Mouse (Mus musculus) kidney, adult 2 months (tissue): ENCODE measurements around the gene Gm21860. TPM values are rescaled to one million over a fixed set of nuclear protein-coding genes. Genes with fewer than 3 reads are reported as not detected.
A peak's percentile ranks its signal among the peaks of the same experiment; 100 is the strongest.
"Not testable (repeated sequence)": the region's sequence is repeated elsewhere in the genome, so short reads cannot be mapped to it uniquely, and the experiment has no call there.

Source experiments
- DNase-seq: peaks from one replicate; pipeline ENCODE4 v3.0.0; 2021
- H3K27ac ChIP-seq: fragments of 200-500 bp; 2 replicates; pipeline ENCODE4 v1.5.1; 2012; ENCODE audit warnings: low read depth, low read length, control low read depth, inconsistent platforms; ENCODE audit not compliant: insufficient read depth
- H3K27me3 ChIP-seq: fragments of 200-500 bp; replicated peaks from 2 replicates; pipeline ENCODE4 v1.6.1; 2012; ENCODE audit warnings: mild to moderate bottlenecking, moderate library complexity, low read length, inconsistent platforms; ENCODE audit not compliant: control insufficient read depth, insufficient read depth
- H3K36me3 ChIP-seq: fragments of 200-500 bp; 2 replicates; pipeline ENCODE4 v1.6.1; 2012; ENCODE audit warnings: mild to moderate bottlenecking, moderate library complexity, low read length, inconsistent platforms; ENCODE audit not compliant: control insufficient read depth, insufficient read depth
- H3K4me1 ChIP-seq: fragments of 200-500 bp; 2 replicates; pipeline ENCODE4 v1.6.1; 2011; ENCODE audit warnings: low read length; ENCODE audit not compliant: control insufficient read depth, insufficient read depth
- H3K4me3 ChIP-seq: fragments of 200-500 bp; 2 replicates; pipeline ENCODE4 v1.5.1; 2011; ENCODE audit warnings: mild to moderate bottlenecking, low read depth, low read length, control low read depth; ENCODE audit not compliant: insufficient read depth
- CTCF ChIP-seq: fragments of 200-500 bp; conservative IDR thresholded peaks from 2 replicates; pipeline ENCODE4 v1.5.1; 2011; ENCODE audit warnings: low read depth, mild to moderate bottlenecking, control low read depth, low read length, moderate library complexity, mixed read lengths; ENCODE audit not compliant: insufficient read depth, insufficient read length
- POLR2A ChIP-seq: fragments of 200-500 bp; IDR thresholded peaks from one replicate; pipeline ENCODE4 v1.6.1; 2011; ENCODE audit warnings: low read depth, low read length, control low read depth
- WGBS: fragments of 180-500 bp; shearing (Covaris S2); methylation state at CpG from one replicate; pipeline ENCODE4 v1.1.7; 2018; 5-methylcytosine and 5-hydroxymethylcytosine counted together
- polyA plus RNA-seq: library from polyadenylated mRNA; depleted of rRNA; stranded (reverse); fragments of >200 nt; gene quantifications from 2 replicates; pipeline ENCODE4 v1.2.3, GENCODE M21; 2012

The Gm21860 gene
- polyA plus RNA-seq, 1 experiment = not detected

- no peak overlapping the region for H3K27ac ChIP-seq
- H3K27me3 ChIP-seq = no peaks in the 10 kb centered on the region; the same call in 1 of the 2 replicates
- TF ChIP-seq POLR2A (no peak), CTCF (no peak)
- H3K4me3 ChIP-seq = no peak overlapping the region
- H3K36me3 ChIP-seq = peaks cover 18% of the 10 kb centered on the region; the same call in 1 of the 2 replicates
- WGBS = 55% methylated on average over 14 of the region's 14 CpGs
- no peaks in the 10 kb centered on the region for H3K4me1 ChIP-seq
- peak; percentile 42 for DNase-seq
Measured at GRCm38 (mm10) chrY:90740013-90740561, 14.5 kb downstream of the Gm21860 start.

- 49% methylated on average over 11 of the region's 11 CpGs for WGBS
Measured at GRCm38 (mm10) chrY:90739531-90740012, 15.0 kb downstream of the Gm21860 start.

GRCm38 (mm10) chrY:90738841-90739530 lies 15.6 kb downstream of the Gm21860 start:
- H3K27me3 ChIP-seq, H3K27ac ChIP-seq, H3K4me1 ChIP-seq, H3K4me3 ChIP-seq: not testable (repeated sequence)
- H3K36me3 ChIP-seq = peaks cover 15% of the 10 kb centered on the region; the same call in 1 of the 2 replicates
- WGBS = 75% methylated on average over 28 of the region's 28 CpGs
- peak; percentile 40 for DNase-seq

More at GRCm38 (mm10) chrY:90739531-90740012, 15.0 kb downstream of the Gm21860 start:
- H3K36me3 ChIP-seq = peaks cover 17% of the 10 kb centered on the region; the same call in 1 of the 2 replicates
- H3K27me3 ChIP-seq, H3K4me3 ChIP-seq, DNase-seq, H3K4me1 ChIP-seq, H3K27ac ChIP-seq: not testable (repeated sequence)

GRCm38 (mm10) chrY:90738431-90738680 lies 16.3 kb downstream of the Gm21860 start:
- Histone ChIP-seq H3K27ac (no peak overlapping the region), H3K36me3 (peaks cover 15% of the 10 kb centered on the region; the same call in 1 of the 2 replicates), H3K4me3 (no peak overlapping the region), H3K27me3 (no peaks in the 10 kb centered on the region), H3K4me1 (no peaks in the 10 kb centered on the region)
- 83% methylated on average over 1 of the region's 1 CpGs for WGBS
- no peak for TF ChIP-seq POLR2A
- no peak for TF ChIP-seq CTCF
- peak; percentile 10 for DNase-seq

GRCm38 (mm10) chrY:90737606-90738430 lies 16.8 kb downstream of the Gm21860 start:
- 56% methylated on average over 4 of the region's 7 CpGs for WGBS
- H3K4me1 ChIP-seq = no peaks in the 10 kb centered on the region
- H3K36me3 ChIP-seq = peaks cover 15% of the 10 kb centered on the region; the same call in 1 of the 2 replicates
- no peak overlapping the region for H3K4me3 ChIP-seq
- no peak overlapping the region for H3K27ac ChIP-seq
- DNase-seq = no peak
- TF ChIP-seq CTCF (no peak), POLR2A (no peak)
- no peaks in the 10 kb centered on the region for H3K27me3 ChIP-seq

GRCm38 (mm10) chrY:90736217-90737000 lies 18.2 kb downstream of the Gm21860 start:
- H3K27me3 ChIP-seq, DNase-seq, H3K4me3 ChIP-seq, H3K4me1 ChIP-seq, H3K27ac ChIP-seq: not testable (repeated sequence)
- H3K36me3 ChIP-seq = peaks cover 15% of the 10 kb centered on the region; the same call in 1 of the 2 replicates
- WGBS = 80% methylated on average over 6 of the region's 9 CpGs

GRCm38 (mm10) chrY:90735181-90735895 lies 19.3 kb downstream of the Gm21860 start:
- not testable (repeated sequence) for H3K4me3 ChIP-seq, H3K4me1 ChIP-seq, H3K27ac ChIP-seq, DNase-seq, H3K27me3 ChIP-seq
- WGBS = 79% methylated on average over 5 of the region's 5 CpGs
- peaks cover 14% of the 10 kb centered on the region; the same call in 1 of the 2 replicates for H3K36me3 ChIP-seq

- not testable (repeated sequence) for H3K36me3 ChIP-seq, H3K4me1 ChIP-seq, H3K27me3 ChIP-seq, H3K4me3 ChIP-seq, H3K27ac ChIP-seq
- 66% methylated on average over 8 of the region's 8 CpGs for WGBS
- peak; percentile 28 for DNase-seq
Measured at GRCm38 (mm10) chrY:90734334-90734696, 20.3 kb downstream of the Gm21860 start.

- peak; percentile 18 for DNase-seq
- not testable (repeated sequence) for H3K27ac ChIP-seq, H3K27me3 ChIP-seq, H3K36me3 ChIP-seq, H3K4me1 ChIP-seq, H3K4me3 ChIP-seq
- WGBS = 80% methylated on average over 9 of the region's 9 CpGs
Measured at GRCm38 (mm10) chrY:90733656-90734333, 20.8 kb downstream of the Gm21860 start.
